Mouse (Mus musculus) liver, adult 2 months (tissue): ENCODE measurements around the gene Ccdc88c.

Experiments used
- CTCF ChIP-seq: fragments of 200-500 bp; IDR thresholded peaks from 2 replicates; pipeline ENCODE4 v1.5.1; 2011; ENCODE audit warnings: low read depth, low read length, control low read depth
- POLR2A ChIP-seq: fragments of 200-500 bp; IDR thresholded peaks from 2 replicates; pipeline ENCODE4 v1.6.1; 2011; ENCODE audit warnings: low read length, control low read depth; ENCODE audit not compliant: insufficient read depth; ENCODE audit errors: extremely low read depth

- no peak for TF ChIP-seq POLR2A
- no peak for TF ChIP-seq CTCF
Measured at GRCm38 (mm10) chr12:100949146-100949545, 79.7 kb downstream of the Ccdc88c start.
